In genomic region chr5:24445428-24446080, GRCm38 (mm10) we compare ENCODE assay signal across 7 mouse cellular contexts. TPM values are rescaled to one million over a fixed set of nuclear protein-coding genes. Genes with fewer than 3 reads are reported as not detected.
DNase-seq lines count a peak whose midpoint lies in the region; ATAC-seq and TF ChIP-seq lines count a peak whose summit lies in the region.

No protein-coding gene starts in this region.

- peaks cover 35% of the 10 kb centered on the region for H3K36me3 ChIP-seq in embryonic facial prominence, embryonic 10.5 days (replicated peaks)
- peaks cover 19% of the 10 kb centered on the region for H3K36me3 ChIP-seq in heart, embryonic 16.5 days (ENCODE audit: control insufficient read depth, insufficient read depth)
- peaks cover 6% of the 10 kb centered on the region; the same call in 1 of the 2 replicates for H3K36me3 ChIP-seq in midbrain, embryonic 11.5 days (ENCODE audit: control insufficient read depth, insufficient read depth, low read length)

- DNase-seq in left cerebral cortex, adult 2 months (ENCODE audit: extremely low spot score in 1 of 2, low spot score in 2 of 2): no peak
- no peak for DNase-seq in left cerebral cortex, postnatal 36 days (ENCODE audit: low spot score in 2 of 2)
- DNase-seq in embryonic facial prominence, embryonic 10.5 days (ENCODE audit: low spot score): no peak
- DNase-seq in midbrain, embryonic 11.5 days (ENCODE audit: low spot score, missing footprints): no peak
- no peak for DNase-seq in layer of hippocampus, postnatal 14 days (ENCODE audit: low spot score in 2 of 2)
- no peak for DNase-seq in urinary bladder, postnatal 4 days (ENCODE audit: low spot score in 2 of 2)

- no peaks in the 10 kb centered on the region for H3K9me3 ChIP-seq in embryonic facial prominence, embryonic 10.5 days
- no peaks in the 10 kb centered on the region for H3K9me3 ChIP-seq in heart, embryonic 16.5 days (replicated peaks; ENCODE audit: control insufficient read depth, low read length)
- no peaks in the 10 kb centered on the region for H3K9me3 ChIP-seq in midbrain, embryonic 11.5 days (ENCODE audit: control insufficient read depth, low read length)

- peak overlapping the region; percentile 98 for H3K9ac ChIP-seq in heart, embryonic 16.5 days (ENCODE audit: low read length)
- H3K9ac ChIP-seq in midbrain, embryonic 11.5 days (ENCODE audit: low read length): peak overlapping the region; percentile 95

- H3K27ac ChIP-seq in left cerebral cortex, adult 2 months: peak overlapping the region; percentile 99
- peak overlapping the region; percentile 98 for H3K27ac ChIP-seq in embryonic facial prominence, embryonic 10.5 days (replicated peaks)
- peak overlapping the region; percentile 97 for H3K27ac ChIP-seq in heart, embryonic 16.5 days (ENCODE audit: low read length)
- H3K27ac ChIP-seq in midbrain, embryonic 11.5 days (ENCODE audit: low read depth, low read length): peak overlapping the region; percentile 50; the same call in 1 of the 2 replicates

- H3K27me3 ChIP-seq in embryonic facial prominence, embryonic 10.5 days (replicated peaks; ENCODE audit: low read depth, poor library complexity, severe bottlenecking): peaks cover 18% of the 10 kb centered on the region
- H3K27me3 ChIP-seq in heart, embryonic 16.5 days (ENCODE audit: control insufficient read depth, insufficient read depth, low read length): no peaks in the 10 kb centered on the region
- H3K27me3 ChIP-seq in midbrain, embryonic 11.5 days (ENCODE audit: control insufficient read depth, insufficient read depth, low read length): no peaks in the 10 kb centered on the region; the same call in 1 of the 2 replicates

- intact Hi-C loops in left cerebral cortex, adult 2 months (cut with DNase I): loop anchor here (2.0 kb wide), 1 partner anchor 21 kb away; no protein-coding TSS in a partner anchor
- intact Hi-C loops in left cerebral cortex, postnatal 36 days (cut with DNase I): no loop called here

- ATAC-seq in heart, embryonic 16.5 days (replicated peaks; ENCODE audit: extremely low read depth, insufficient read depth, low FRiP score): no peak
- peak; percentile 5 for ATAC-seq in midbrain, embryonic 11.5 days (ENCODE audit: low FRiP score)

- no peak; the same call in 1 of the 2 replicates for TF ChIP-seq CTCF in left cerebral cortex, adult 2 months (IDR thresholded peaks at IDR 0.05)

- peaks cover 47% of the 10 kb centered on the region for H3K4me1 ChIP-seq in embryonic facial prominence, embryonic 10.5 days
- peaks cover 26% of the 10 kb centered on the region for H3K4me1 ChIP-seq in heart, embryonic 16.5 days (ENCODE audit: control insufficient read depth, insufficient read depth, low read length)
- peaks cover 20% of the 10 kb centered on the region for H3K4me1 ChIP-seq in midbrain, embryonic 11.5 days (ENCODE audit: control insufficient read depth, insufficient read depth, low read length)

- 56% methylated on average over 20 of the region's 20 CpGs for WGBS in embryonic facial prominence, embryonic 10.5 days
- WGBS in heart, embryonic 16.5 days: 51% methylated on average over 20 of the region's 20 CpGs
- WGBS in midbrain, embryonic 11.5 days: 61% methylated on average over 20 of the region's 20 CpGs

- peak overlapping the region; percentile 77 for H3K4me2 ChIP-seq in heart, embryonic 16.5 days (ENCODE audit: low read depth, low read length)
- H3K4me2 ChIP-seq in midbrain, embryonic 11.5 days: peak overlapping the region; percentile 71

- peak overlapping the region; percentile 92 for H3K4me3 ChIP-seq in left cerebral cortex, adult 2 months
- peak overlapping the region; percentile 98 for H3K4me3 ChIP-seq in embryonic facial prominence, embryonic 10.5 days
- H3K4me3 ChIP-seq in heart, embryonic 16.5 days (ENCODE audit: low read length): peak overlapping the region; percentile 90
- peak overlapping the region; percentile 93 for H3K4me3 ChIP-seq in midbrain, embryonic 11.5 days (ENCODE audit: low read depth, low read length)

RNA-seq across cellular contexts. Expression of gene Fastk, which starts 0.5 kb away (rescaled TPM):
- 100 to 1,000 TPM; 128 to 134 TPM for total RNA-seq in left cerebral cortex, adult 2 months (2021)
- total RNA-seq in left cerebral cortex, postnatal 36 days (2021): 100 to 1,000 TPM; 131 to 133 TPM
- 100 and 109 TPM in 2 replicates for polyA plus RNA-seq in embryonic facial prominence, embryonic 10.5 days (2016; fragmentation: Nextera tagmentation; extraction: Ambion mirVana)
- polyA plus RNA-seq in heart, embryonic 16.5 days (2015; fragmentation: Nextera tagmentation; extraction: Ambion mirVana): 209 and 225 TPM in 2 replicates
- polyA plus RNA-seq in midbrain, embryonic 11.5 days (2014; fragmentation: Nextera tagmentation; extraction: Ambion mirVana): 79.3 and 84.6 TPM in 2 replicates
- 100 to 1,000 TPM; 113 to 116 TPM for total RNA-seq in layer of hippocampus, postnatal 14 days (2021)

RNA-seq across cellular contexts. Expression of gene Tmub1, which starts 2.1 kb away (rescaled TPM):
- total RNA-seq in left cerebral cortex, adult 2 months (2021): 10 to 100 TPM; 26.1 to 28.7 TPM
- total RNA-seq in left cerebral cortex, postnatal 36 days (2021): 10 to 100 TPM; 24.8 to 32.5 TPM
- polyA plus RNA-seq in embryonic facial prominence, embryonic 10.5 days (2016; fragmentation: Nextera tagmentation; extraction: Ambion mirVana): 24.7 and 25.0 TPM in 2 replicates
- 18.4 and 20.3 TPM in 2 replicates for polyA plus RNA-seq in heart, embryonic 16.5 days (2015; fragmentation: Nextera tagmentation; extraction: Ambion mirVana)
- polyA plus RNA-seq in midbrain, embryonic 11.5 days (2014; fragmentation: Nextera tagmentation; extraction: Ambion mirVana): 30.5 and 32.3 TPM in 2 replicates
- total RNA-seq in layer of hippocampus, postnatal 14 days (2021): 10 to 100 TPM; 23.1 to 27.5 TPM

RNA-seq across cellular contexts. Expression of gene Agap3, which starts 6.4 kb away (rescaled TPM):
- 100 to 1,000 TPM; 527 to 560 TPM for total RNA-seq in left cerebral cortex, adult 2 months (2021)
- total RNA-seq in left cerebral cortex, postnatal 36 days (2021): 100 to 1,000 TPM; 507 to 566 TPM
- polyA plus RNA-seq in embryonic facial prominence, embryonic 10.5 days (2016; fragmentation: Nextera tagmentation; extraction: Ambion mirVana): 30.8 and 36.6 TPM in 2 replicates
- polyA plus RNA-seq in heart, embryonic 16.5 days (2015; fragmentation: Nextera tagmentation; extraction: Ambion mirVana): 15.5 and 18.4 TPM in 2 replicates
- polyA plus RNA-seq in midbrain, embryonic 11.5 days (2014; fragmentation: Nextera tagmentation; extraction: Ambion mirVana): 43.1 and 57.0 TPM in 2 replicates
- 100 to 1,000 TPM; 540 to 568 TPM for total RNA-seq in layer of hippocampus, postnatal 14 days (2021)

RNA-seq across cellular contexts. Expression of gene Slc4a2, which starts 21.9 kb away (rescaled TPM):
- 10 to 100 TPM; 31.0 to 33.8 TPM for total RNA-seq in left cerebral cortex, adult 2 months (2021)
- total RNA-seq in left cerebral cortex, postnatal 36 days (2021): 10 to 100 TPM; 36.5 to 38.6 TPM
- 35.1 and 38.4 TPM in 2 replicates for polyA plus RNA-seq in embryonic facial prominence, embryonic 10.5 days (2016; fragmentation: Nextera tagmentation; extraction: Ambion mirVana)
- 29.2 and 32.5 TPM in 2 replicates for polyA plus RNA-seq in heart, embryonic 16.5 days (2015; fragmentation: Nextera tagmentation; extraction: Ambion mirVana)
- 16.7 and 21.5 TPM in 2 replicates for polyA plus RNA-seq in midbrain, embryonic 11.5 days (2014; fragmentation: Nextera tagmentation; extraction: Ambion mirVana)
- total RNA-seq in layer of hippocampus, postnatal 14 days (2021): 10 to 100 TPM; 33.0 to 45.8 TPM

RNA-seq across cellular contexts. Expression of gene Cdk5, which starts 22.2 kb away (rescaled TPM):
- total RNA-seq in left cerebral cortex, adult 2 months (2021): 100 to 1,000 TPM; 118 to 129 TPM
- total RNA-seq in left cerebral cortex, postnatal 36 days (2021): 100 to 1,000 TPM; 127 to 133 TPM
- polyA plus RNA-seq in embryonic facial prominence, embryonic 10.5 days (2016; fragmentation: Nextera tagmentation; extraction: Ambion mirVana): 46.9 and 50.7 TPM in 2 replicates
- polyA plus RNA-seq in heart, embryonic 16.5 days (2015; fragmentation: Nextera tagmentation; extraction: Ambion mirVana): 28.5 and 30.4 TPM in 2 replicates
- 52.8 and 58.1 TPM in 2 replicates for polyA plus RNA-seq in midbrain, embryonic 11.5 days (2014; fragmentation: Nextera tagmentation; extraction: Ambion mirVana)
- total RNA-seq in layer of hippocampus, postnatal 14 days (2021): 100 to 1,000 TPM; 127 to 133 TPM
